Mouse (Mus musculus) G1E (cell line): ENCODE data around the gene Gcnt2. TPM values are rescaled to one million over a fixed set of nuclear protein-coding genes. Genes with fewer than 3 reads are reported as not detected.

ENCODE experiments used
- ATAC-seq: 2 replicates; pipeline ENCODE4 v1.8.0; 2016; ENCODE audit warnings: mild to moderate bottlenecking; ENCODE audit not compliant: insufficient number of reproducible peaks, poor library complexity, low FRiP score, severe bottlenecking; ENCODE audit errors: extremely low read depth
- DNase-seq: peaks from one replicate; pipeline ENCODE4 v3.0.0; 2012; ENCODE audit warnings: low spot score
- H3K27me3 ChIP-seq: 2 replicates; pipeline ENCODE4 v1.6.1; 2012; ENCODE audit warnings: mild to moderate bottlenecking, low read length, inconsistent platforms; ENCODE audit not compliant: insufficient read depth
- H3K36me3 ChIP-seq: replicated peaks from 2 replicates; pipeline ENCODE3; 2012; ENCODE audit warnings: mild to moderate bottlenecking, inconsistent platforms
- H3K4me1 ChIP-seq: 2 replicates; pipeline ENCODE4 v1.6.1; 2012; ENCODE audit warnings: low read depth, low read length, inconsistent platforms, mixed read lengths; ENCODE audit not compliant: insufficient read depth
- H3K4me3 ChIP-seq: 2 replicates; pipeline ENCODE4 v1.5.1; 2012; ENCODE audit warnings: low read depth, mild to moderate bottlenecking, inconsistent platforms, low read length, moderate library complexity, mixed read lengths
- H3K9me3 ChIP-seq: replicated peaks from 2 replicates; pipeline ENCODE4 v1.6.1; 2012; ENCODE audit warnings: inconsistent platforms
- CTCF ChIP-seq: IDR thresholded peaks from 2 replicates; pipeline ENCODE4 v1.5.1; 2012; ENCODE audit warnings: low read depth, low read length, inconsistent platforms, mixed read lengths
- GATA1 ChIP-seq: IDR thresholded peaks from 2 replicates; pipeline ENCODE4 v1.6.1; 2012; ENCODE audit warnings: borderline replicate concordance, low read length, inconsistent platforms, mixed read lengths
- GATA2 ChIP-seq: IDR thresholded peaks from 2 replicates; pipeline ENCODE4 v1.6.1; 2012; ENCODE audit warnings: low read depth, low read length, inconsistent platforms, borderline replicate concordance
- POLR2AphosphoS5 ChIP-seq: IDR thresholded peaks from 2 replicates; pipeline ENCODE4 v1.6.1; 2012; ENCODE audit warnings: low read depth, low read length, inconsistent platforms; ENCODE audit not compliant: insufficient replicate concordance
- TAL1 ChIP-seq: conservative IDR thresholded peaks from 2 replicates; pipeline ENCODE4 v1.6.1; 2012; ENCODE audit warnings: low read depth, low read length, inconsistent platforms, mixed read lengths
- polyA plus RNA-seq: library from polyadenylated mRNA; stranded (reverse); fragments of >175 nt; gene quantifications from 2 replicates; pipeline ENCODE4 v1.2.3, GENCODE M21; 2012
- total RNA-seq, 2 experiments: library from RNA; stranded (forward) in 1 of 2; stranded (reverse) in 1 of 2; fragments of 200-1000 nt in 1 of 2; fragments of >200 nt in 1 of 2; fragmentation: Nextera tagmentation in 1 of 2; gene quantifications; 2 replicates each; pipeline ENCODE4 v1.2.3; 2014 to 2017

The Gcnt2 gene
- total and polyA plus RNA-seq, 3 experiments, result 0.71 TPM; not detected in 2

- DNase-seq (no peak), ATAC-seq (no peak)
- TF ChIP-seq GATA1, result no peak
- no peak for TF ChIP-seq GATA2
- TF ChIP-seq POLR2AphosphoS5, result no peak
- TF ChIP-seq TAL1, result no peak
- no peak for TF ChIP-seq CTCF
- H3K4me3 ChIP-seq, result no peak overlapping the region
- no peaks in the 10 kb centered on the region; the same call in 1 of the 2 replicates for H3K27me3 ChIP-seq
- H3K36me3 ChIP-seq, result no peaks in the 10 kb centered on the region
- H3K9me3 ChIP-seq, result no peaks in the 10 kb centered on the region
- H3K4me1 ChIP-seq, result no peaks in the 10 kb centered on the region
These were observed 39.9 kb downstream of the Gcnt2 start for GRCm38 (mm10) chr13:40899349-40899993.

- Histone ChIP-seq H3K36me3 (no peaks in the 10 kb centered on the region), H3K9me3 (no peaks in the 10 kb centered on the region), H3K4me3 (no peak overlapping the region), H3K4me1 (no peaks in the 10 kb centered on the region), H3K27me3 (no peaks in the 10 kb centered on the region; the same call in 1 of the 2 replicates)
- DNase-seq (no peak), ATAC-seq (peak; percentile 49; the same call in 1 of the 2 replicates)
- no peak for TF ChIP-seq GATA1
- no peak for TF ChIP-seq GATA2
- TF ChIP-seq CTCF, result no peak
- no peak for TF ChIP-seq TAL1
- no peak for TF ChIP-seq POLR2AphosphoS5
These were observed 40.7 kb downstream of the Gcnt2 start for GRCm38 (mm10) chr13:40899994-40900970.

- DNase-seq, result no peak
- no peak for ATAC-seq
These were observed 41.7 kb downstream of the Gcnt2 start for GRCm38 (mm10) chr13:40901263-40901662.

GRCm38 (mm10) chr13:40901831-40902459 is 42.4 kb downstream of the Gcnt2 start:
- H3K9me3 ChIP-seq, result no peaks in the 10 kb centered on the region
- peaks cover 4% of the 10 kb centered on the region; the same call in 1 of the 2 replicates for H3K27me3 ChIP-seq
- ATAC-seq (no peak), DNase-seq (no peak)
- no peaks in the 10 kb centered on the region for H3K4me1 ChIP-seq
- no peaks in the 10 kb centered on the region for H3K36me3 ChIP-seq
- no peak overlapping the region for H3K4me3 ChIP-seq
- no peak for TF ChIP-seq GATA1
- TF ChIP-seq POLR2AphosphoS5, result no peak
- TF ChIP-seq CTCF, result no peak
- TF ChIP-seq GATA2, result no peak
- no peak for TF ChIP-seq TAL1

More at GRCm38 (mm10) chr13:40901263-40901662, 41.7 kb downstream of the Gcnt2 start:
- H3K4me3 ChIP-seq, result no peak overlapping the region
- H3K27me3 ChIP-seq, result no peaks in the 10 kb centered on the region; the same call in 1 of the 2 replicates
- H3K36me3 ChIP-seq, result no peaks in the 10 kb centered on the region
- TF ChIP-seq TAL1 (no peak), CTCF (no peak), GATA1 (no peak), POLR2AphosphoS5 (no peak), GATA2 (no peak)
- no peaks in the 10 kb centered on the region for H3K4me1 ChIP-seq
- H3K9me3 ChIP-seq, result no peaks in the 10 kb centered on the region

GRCm38 (mm10) chr13:40904080-40904479 is 44.5 kb downstream of the Gcnt2 start:
- peaks cover 4% of the 10 kb centered on the region; the same call in 1 of the 2 replicates for H3K27me3 ChIP-seq
- TF ChIP-seq GATA1, result no peak
- no peak for TF ChIP-seq TAL1
- no peak for TF ChIP-seq POLR2AphosphoS5
- TF ChIP-seq CTCF, result no peak
- TF ChIP-seq GATA2, result no peak
- no peaks in the 10 kb centered on the region for H3K4me1 ChIP-seq
- DNase-seq, result no peak
- ATAC-seq, result no peak
- H3K9me3 ChIP-seq, result no peaks in the 10 kb centered on the region
- H3K4me3 ChIP-seq, result no peak overlapping the region
- H3K36me3 ChIP-seq, result no peaks in the 10 kb centered on the region

GRCm38 (mm10) chr13:40906528-40906927 is 47.0 kb downstream of the Gcnt2 start:
- DNase-seq, result no peak
- Histone ChIP-seq H3K9me3 (no peaks in the 10 kb centered on the region), H3K4me3 (no peak overlapping the region), H3K27me3 (peaks cover 4% of the 10 kb centered on the region; the same call in 1 of the 2 replicates), H3K36me3 (no peaks in the 10 kb centered on the region), H3K4me1 (no peaks in the 10 kb centered on the region)
- TF ChIP-seq CTCF (no peak), TAL1 (no peak), GATA2 (no peak), POLR2AphosphoS5 (no peak), GATA1 (no peak)
- ATAC-seq, result no peak
